Mouse (Mus musculus) heart, postnatal 0 days (tissue): ENCODE results near the gene Hyou1.

Source experiments
- CTCF ChIP-seq: IDR thresholded peaks from 2 replicates; pipeline ENCODE4 v1.5.1; 2016; ENCODE audit warnings: antibody characterized with exemption, control low read depth, low read depth
- EP300 ChIP-seq: IDR thresholded peaks from 2 replicates; pipeline ENCODE4 v1.6.1; 2016; ENCODE audit warnings: antibody characterized with exemption, low read depth

GRCm38 (mm10) chr9:44379862-44380261 is 572 bp downstream of the Hyou1 start:
- TF ChIP-seq EP300 (no peak), CTCF (no peak)
